Mouse (Mus musculus): ENCODE measurements around the gene Pcsk4.

Gene Pcsk4

DNA sequence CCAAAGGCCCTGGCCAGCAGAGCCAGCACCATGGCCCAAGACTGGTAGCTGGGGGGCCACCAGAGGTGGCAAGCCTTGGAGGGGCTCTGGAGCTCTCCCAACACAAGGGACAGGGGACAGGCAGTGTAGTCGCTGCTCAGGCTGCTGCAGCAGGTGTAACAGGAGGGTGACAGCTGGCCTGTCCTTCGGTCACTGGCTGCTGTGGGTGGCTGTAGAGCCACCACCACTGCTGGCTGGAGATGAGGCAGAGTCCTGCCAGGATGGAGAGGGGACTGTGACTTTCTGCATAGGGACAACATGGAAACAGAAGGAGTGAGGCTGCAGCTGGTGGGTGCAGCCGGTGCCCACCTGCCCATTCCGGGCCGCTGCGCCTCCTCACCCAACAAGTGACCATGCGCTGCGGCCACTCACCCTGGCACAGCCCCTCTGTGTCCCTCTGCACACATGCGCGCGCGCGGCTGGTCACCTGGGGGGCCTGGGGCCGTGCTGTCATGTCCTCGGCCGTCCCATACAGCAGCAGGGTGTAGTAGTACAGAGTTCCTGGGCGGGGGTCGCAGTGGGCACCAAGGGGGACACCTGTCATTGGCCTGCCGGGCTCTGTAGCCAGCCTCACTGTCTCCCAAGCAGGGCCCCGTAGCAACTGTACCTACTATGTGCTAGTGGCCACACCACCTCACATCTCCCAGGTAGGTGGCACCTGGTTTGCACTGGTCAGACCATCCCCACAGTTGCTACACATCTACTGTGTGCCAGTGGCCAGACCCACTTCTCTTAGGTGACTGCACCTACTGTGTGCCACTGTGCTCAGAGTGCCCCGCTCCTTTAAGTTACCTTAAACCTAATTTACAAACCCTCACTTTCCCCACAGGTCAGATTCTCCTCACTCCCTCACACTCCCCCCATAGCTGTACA lies 7.4 kb downstream of the Pcsk4 start:
- peak in 1 of 2 experiments; percentile 43 for DNase-seq

DNA sequence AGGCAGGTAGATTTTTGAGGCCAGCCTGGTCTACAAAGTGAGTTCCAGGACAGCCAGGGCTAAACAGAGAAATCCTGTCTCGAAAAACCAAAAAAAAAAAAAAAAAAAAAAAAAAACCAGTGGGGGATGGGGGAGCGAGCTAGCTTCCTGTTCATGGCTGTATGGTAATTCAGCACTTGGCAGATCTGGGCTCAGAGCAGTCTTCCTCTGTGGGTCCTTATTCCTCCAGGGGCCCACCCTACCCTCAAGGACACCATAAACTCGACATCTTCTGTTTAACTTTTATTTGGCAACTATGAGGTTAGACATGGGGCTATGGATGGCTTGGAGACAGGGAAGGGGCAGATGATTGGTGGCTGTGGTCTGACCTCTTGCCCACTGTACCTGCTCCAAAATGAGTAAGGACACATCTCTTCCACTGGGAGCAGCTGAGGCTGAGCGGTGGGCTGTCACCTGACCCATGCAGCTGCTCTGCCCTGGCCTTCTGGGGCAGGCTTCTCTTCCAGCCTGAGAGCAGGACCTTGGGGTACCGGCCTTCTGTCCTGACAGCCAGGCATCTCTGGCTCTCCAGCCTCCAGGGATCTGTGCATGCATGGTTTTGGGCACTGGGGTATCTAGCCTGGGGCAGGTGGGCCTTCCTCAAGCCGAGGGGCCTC lies 8.2 kb downstream of the Pcsk4 start:
- DNase-seq, result no peak

DNA sequence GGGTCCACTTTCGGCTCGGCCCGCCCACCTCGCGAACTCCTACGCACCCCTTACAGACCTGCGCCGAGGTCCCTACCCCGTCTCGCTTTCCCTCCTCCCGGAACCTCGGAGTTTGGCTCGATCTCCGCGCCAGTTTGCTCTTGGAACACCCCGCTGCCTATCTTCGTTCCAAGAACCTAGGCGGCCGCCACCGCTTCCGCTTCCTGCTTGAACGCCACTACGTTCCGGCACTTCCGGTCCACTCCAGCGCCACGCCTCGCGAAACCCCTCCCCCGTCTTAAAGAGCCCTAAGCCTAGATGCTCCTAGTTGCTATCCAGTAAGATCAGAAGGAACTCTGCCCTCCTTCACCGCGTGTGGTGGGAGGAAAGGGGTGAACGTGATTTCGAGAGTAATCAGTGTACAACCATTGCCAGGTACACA lies 8.9 kb downstream of the Pcsk4 start, which contains the start of gene 2310011J03Rik:
TSS of gene 2310011J03Rik (minus strand) at position 198 of the 421 bp plus-strand sequence.
- peak; percentile 89 to 94 for DNase-seq

DNA sequence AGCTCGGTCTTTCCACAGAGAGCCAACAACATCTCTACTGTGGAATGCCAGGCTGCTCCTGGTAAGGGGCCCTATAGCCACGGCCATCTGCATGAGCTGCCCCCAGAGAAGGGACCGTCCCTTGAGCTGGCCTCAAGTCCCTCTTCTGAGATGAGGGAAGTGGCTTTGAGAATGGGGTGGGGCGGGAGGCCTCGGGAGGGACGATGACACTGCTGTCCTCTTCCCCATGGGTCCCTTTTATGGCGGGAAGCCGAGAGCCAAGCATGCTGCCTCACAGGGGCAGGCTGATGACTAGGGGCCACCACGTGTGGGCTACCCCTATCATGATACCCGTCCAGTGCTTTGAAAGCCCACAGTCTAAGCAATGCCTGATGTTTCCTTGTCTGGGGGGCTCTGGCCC lies 12.3 kb downstream of the Pcsk4 start:
- DNase-seq, result no peak

DNA sequence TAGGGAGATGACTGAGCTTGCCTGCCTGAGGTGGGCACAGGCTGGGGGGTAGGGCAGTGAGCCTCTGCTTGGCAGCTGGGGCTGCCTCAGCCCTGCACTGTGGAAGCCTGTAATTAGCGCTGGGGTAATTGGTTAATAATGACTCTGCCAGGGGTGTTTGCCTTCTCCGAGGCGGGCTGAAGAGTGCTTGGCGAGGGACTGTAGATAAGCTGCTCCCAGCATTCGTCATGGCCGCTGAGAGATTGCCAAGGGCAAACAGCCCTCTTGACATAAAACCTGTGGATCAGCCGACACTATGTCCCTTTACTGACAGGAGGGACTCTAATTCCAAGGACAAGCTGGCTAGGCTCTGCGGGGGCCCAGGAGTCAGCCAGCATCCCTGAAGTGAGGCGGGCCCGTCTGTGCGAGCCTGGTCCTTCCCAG lies 12.9 kb downstream of the Pcsk4 start:
- peak; percentile 47 to 56 for DNase-seq

DNA sequence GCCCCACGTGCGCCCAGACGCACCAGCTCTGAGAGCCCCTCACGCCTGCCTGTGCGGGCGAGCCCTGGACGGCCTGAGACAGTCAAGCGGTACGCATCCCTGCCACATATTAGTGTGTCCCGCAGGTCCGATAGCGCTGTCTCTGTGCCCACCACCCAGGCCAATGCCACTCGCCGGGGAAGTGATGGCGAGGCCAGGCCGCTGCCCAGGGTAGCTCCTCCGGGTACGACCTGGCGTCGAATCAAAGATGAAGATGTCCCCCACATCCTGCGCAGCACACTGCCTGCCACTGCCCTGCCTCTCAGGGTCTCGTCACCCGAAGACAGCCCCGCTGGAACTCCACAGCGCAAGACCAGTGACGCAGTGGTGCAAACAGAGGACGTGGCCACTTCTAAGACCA lies 14.0 kb downstream of the Pcsk4 start:
- peak in 1 of 2 experiments; percentile 37 for DNase-seq

DNA sequence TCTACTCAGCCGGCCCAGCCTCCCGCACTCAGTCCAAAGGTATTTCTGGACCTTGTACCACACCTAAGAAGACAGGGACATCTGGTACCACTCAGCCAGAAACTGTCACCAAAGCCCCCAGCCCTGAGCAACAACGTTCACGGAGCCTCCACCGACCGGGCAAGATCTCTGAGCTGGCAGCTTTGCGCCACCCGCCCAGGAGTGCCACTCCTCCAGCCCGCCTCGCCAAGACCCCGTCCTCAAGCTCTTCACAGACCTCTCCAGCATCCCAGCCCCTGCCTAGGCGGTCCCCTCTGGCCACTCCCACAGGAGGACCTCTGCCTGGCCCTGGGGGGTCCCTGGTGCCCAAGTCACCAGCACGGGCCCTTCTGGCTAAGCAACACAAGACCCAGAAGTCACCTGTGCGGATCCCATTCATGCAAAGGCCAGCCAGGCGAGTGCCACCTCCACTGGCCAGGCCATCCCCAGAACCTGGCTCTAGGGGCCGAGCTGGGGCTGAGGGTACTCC lies 14.8 kb downstream of the Pcsk4 start:
- peak; percentile 38 to 46 for DNase-seq

DNA sequence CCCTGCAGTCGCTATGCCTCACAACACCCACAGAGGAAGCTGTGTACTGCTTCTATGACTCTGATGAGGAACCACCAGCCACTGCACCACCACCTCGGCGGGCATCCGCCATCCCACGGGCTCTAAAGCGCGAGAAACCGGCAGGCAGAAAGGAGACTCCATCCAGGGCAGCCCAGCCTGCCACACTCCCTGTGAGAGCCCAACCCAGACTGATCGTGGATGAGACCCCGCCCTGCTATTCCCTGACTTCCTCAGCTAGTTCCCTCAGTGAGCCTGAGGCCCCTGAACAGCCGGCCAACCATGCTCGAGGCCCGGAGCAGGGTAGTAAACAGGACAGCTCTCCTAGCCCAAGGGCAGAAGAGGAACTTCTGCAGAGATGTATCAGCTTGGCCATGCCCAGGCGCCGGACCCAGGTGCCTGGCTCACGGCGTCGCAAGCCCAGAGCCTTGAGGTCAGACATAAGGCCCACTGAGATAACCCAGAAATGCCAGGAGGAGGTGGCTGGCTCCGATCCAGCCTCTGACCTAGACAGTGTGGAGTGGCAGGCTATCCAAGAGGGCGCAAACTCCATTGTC lies 15.6 kb downstream of the Pcsk4 start:
- DNase-seq, result peak; percentile 73 to 79

DNA sequence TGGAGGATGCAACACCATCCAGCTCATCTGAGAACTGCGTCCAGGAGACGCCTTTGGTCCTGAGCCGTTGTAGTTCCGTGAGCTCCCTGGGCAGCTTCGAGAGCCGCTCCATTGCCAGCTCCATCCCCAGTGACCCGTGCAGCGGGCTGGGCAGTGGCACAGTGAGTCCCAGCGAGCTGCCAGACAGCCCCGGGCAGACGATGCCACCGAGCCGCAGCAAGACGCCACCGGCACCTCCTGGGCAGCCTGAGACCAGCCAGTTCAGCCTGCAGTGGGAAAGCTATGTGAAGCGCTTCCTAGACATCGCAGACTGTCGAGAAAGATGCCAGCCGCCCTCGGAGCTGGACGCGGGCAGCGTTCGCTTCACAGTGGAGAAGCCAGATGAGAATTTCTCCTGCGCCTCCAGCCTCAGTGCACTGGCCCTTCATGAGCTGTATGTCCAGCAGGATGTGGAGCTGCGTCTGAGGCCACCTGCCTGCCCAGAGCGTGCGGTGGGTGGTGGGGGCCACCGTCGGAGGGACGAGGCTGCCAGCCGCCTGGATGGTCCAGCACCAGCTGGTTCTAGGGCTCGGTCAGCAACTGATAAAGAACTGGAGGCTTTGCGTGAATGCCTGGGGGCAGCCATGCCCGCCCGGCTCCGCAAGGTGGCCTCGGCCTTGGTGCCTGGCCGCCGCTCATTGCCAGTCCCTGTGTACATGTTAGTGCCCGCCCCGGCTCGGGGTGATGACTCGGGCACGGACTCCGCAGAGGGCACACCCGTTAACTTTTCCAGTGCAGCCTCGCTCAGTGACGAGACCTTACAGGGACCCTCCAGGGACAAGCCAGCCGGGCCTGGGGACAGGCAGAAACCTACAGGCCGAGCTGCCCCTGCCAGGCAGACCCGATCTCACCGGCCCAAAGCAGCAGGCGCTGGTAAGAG lies 16.5 kb downstream of the Pcsk4 start:
- peak; percentile 72 to 73 for DNase-seq

DNA sequence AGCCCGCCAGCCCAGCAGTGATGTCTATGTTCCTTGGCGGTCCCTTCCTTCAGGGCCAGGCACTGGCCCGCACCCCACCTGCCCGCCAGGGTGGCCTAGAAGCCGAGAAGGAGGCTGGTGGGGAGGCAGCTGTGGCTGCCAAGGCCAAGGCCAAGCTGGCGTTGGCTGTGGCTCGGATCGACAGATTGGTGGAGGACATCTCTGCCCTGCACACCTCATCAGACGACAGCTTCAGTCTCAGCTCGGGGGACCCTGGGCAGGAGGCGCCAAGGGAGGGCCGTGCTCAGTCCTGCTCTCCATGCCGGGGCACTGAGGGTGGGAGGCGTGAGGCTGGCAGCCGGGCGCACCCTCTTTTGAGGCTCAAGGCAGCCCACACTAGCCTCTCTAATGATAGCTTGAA lies 17.7 kb downstream of the Pcsk4 start:
- peak; percentile 64 to 66 for DNase-seq

DNA sequence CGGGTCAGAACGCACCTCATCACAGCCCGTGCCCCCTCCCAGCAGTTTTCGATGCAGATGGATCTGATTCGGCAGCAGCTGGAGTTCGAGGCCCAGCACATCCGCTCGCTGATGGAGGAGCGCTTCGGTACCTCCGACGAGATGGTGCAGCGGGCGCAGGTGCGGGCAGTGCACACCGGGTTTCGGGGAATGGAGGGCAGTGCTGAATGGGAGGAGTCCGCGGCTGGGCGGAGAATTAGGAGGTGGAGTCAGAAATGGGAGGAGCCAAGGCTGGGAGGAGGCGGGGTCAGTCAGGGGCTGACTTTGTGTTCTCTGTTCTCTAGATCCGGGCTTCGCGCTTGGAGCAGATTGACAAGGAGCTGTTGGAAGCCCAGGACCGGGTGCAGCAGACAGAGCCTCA lies 24.4 kb downstream of the Pcsk4 start:
- DNase-seq, result peak in 1 of 2 experiments; percentile 44

DNA sequence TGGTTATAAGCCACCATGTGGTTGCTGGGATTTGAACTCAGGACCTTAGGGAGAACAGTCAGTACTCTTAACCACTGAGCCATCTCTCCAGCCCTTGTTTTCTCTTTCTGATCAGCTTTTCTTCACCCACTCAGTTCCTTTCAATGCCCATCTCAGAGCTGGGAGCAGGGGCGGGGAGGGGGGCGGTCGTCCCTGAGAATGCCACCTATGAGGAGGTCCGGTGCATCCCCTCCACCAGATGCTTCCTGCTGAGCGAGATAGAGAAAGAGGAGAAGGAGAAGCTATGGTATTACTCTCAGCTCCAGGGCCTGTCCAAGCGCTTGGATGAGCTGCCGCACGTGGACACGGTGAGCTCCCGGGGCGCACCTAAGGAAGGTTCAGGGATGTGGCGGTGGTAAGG lies 24.8 kb downstream of the Pcsk4 start:
- no peak for DNase-seq

DNA sequence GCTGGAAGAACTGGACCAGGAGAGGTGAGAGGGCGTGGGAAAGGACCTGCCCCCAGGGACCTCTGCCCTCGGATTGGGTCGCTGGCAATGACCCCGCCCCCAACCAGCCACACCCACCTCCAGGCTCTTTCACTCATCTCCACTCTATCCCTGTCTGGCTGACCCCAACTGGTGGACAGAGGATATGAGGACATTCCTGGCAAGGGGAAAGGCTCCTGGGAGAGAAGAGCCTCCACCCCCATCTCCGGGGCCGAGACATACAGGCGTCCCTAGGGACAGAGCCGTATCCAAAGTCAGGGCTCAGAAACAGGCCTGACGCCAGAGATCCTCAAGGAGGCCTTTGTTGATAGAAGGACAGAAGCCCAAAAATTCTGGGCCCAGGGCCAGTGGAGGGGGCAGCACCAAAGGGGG lies 26.8 kb downstream of the Pcsk4 start:
- DNase-seq, result peak; percentile 58 to 70

DNA sequence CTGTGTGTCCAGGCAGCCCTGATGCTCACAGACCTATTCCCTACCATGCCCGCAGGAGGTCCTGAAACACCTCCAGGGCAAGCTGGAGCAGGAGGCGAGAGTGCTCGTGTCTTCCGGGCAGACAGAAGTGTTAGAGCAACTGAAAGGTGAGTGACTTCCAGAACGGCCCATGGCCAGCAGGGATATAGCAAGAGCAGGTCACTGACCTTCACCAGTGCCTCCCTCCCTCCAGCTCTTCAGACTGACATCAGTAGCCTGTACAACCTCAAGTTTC lies 27.3 kb downstream of the Pcsk4 start:
- DNase-seq, result peak in 1 of 2 experiments; percentile 53

DNA sequence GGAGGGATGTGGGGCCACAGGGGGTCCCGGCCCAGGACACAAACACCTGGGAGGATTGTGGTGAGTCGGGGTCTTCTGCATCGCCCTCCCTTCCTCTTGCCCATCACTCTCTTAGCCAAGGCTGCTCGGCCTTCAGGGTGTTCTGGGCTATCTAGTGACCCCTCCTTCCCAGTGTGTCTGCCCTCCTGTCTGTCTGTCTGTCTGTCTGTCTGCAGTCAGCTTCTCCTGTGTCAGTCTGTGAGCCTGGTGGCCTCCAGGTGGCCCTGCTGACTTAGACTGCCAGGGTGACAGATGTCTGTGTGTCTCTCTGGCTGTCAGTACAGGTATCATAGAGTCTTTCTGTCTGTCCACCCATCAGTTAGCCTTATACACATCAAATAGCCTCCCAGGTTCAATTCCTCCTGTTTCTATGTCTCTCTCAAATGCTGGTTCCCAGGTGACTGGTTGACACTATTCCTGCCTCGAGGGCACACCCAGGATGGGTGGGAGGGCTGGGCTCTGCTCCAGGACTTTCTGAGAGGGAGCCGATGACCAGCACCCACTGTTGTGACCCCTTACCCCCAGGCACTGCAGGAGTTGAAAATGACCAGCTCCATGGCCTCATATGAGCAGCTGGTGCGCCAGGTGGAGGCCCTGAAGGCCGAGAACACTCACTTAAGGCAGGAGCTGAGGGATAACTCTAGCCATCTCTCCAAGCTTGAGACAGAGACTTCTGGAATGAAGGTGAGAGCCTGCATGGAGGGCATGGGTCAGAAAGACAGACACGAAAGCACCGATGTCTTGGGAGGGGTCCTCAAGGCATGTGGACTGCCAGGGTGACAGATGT lies 27.8 kb downstream of the Pcsk4 start:
- peak; percentile 47 to 52 for DNase-seq

DNA sequence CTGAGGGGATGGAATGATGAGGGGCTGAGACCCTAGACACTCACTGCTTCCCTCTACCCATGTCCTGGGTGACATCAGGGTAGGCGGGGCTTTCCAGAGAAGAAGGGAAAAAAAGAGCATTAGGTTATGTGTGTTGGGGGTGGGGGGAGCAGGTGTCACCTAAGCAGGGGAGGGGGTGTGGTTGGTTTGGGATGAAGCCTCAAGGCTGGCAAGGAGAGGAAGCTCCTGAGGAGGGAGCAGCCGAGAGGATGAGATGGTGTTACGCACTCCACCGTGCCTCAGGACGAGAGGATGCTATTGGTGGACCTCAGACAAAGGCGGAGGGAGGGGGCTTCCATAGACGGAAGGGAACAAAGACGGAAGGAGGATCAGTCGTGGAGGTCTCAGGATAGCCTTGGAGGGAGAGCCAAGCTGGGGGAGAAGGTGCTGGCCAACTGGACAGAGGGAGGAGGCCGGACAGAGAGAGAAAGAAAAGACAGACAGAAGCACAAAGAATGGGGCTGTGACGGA lies 28.6 kb downstream of the Pcsk4 start:
- DNase-seq, result peak; percentile 42 to 56

DNA sequence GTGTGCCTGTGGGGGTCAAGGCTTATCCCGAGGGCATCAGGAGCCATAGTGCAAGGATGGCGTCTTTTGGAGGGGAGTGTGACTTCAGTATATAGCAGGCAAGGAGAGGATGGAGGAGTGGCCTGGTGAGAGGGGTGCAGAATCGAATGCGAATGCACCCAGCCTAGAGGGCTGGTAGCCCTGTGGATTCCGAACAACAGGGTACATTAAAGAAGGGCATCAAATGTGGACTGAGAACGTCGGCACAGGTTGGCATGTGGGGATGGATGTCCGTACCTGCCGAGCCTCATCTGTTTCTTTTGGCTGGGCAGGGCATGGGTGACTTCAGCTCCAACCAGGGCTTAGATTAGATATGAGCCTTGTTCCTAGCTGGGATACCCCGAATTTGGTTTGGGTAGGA lies 29.5 kb downstream of the Pcsk4 start:
- DNase-seq, result peak; percentile 50 to 57

DNA sequence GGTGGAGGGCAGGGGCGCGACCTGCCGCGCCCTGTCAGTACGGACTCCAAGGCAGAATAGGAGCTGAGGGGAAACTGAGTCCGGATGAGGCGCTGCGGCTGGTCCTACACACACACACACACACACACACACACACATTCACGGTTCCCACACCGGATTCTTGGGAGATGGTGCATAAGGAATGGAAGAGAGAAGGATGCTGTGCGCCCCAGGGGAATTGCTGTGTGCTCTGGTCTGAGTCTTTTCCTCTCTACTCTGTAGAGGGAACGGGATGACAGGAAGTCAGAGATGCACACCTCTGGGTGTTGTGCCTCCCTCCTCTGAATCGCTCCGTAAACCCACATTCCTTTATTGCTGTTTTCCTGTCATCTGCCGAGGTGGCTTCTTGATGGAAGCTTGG lies 30.0 kb downstream of the Pcsk4 start:
- DNase-seq, result no peak

DNA sequence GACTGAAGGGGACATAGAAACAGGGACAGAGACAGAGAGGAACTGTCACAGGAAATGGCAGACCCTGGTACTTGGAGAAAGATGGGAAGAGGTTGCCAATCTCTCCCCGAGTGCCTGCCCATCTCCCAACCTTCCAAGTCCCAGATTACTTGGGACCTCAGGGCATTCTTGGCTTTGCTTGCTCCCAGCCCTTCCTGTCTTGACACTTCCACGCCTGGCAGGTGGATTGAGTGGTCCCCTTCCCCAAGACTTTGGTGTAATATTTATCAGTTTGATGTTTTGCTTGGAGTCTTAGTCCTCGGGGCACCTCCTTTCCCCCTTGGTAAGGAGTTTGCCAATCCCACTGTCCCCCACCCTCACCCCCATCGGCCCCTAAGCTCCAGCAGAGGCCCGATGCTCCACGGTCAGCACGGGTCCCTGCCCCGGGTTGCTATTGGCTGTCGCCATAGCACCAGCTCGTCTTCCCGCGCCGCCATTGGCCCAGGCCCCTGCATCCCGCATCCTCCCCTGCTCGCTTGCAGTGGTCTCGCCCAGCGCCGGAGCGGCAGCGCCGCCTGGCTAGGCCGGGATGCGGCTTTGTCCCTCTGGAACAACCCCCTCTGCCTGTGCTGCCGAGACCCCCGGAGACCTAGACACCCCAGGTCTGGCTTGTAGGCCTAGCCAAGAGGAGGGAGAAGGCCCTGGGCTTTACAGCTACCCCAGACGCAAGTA lies 30.6 kb downstream of the Pcsk4 start:
- peak; percentile 96 to 97 for DNase-seq

DNA sequence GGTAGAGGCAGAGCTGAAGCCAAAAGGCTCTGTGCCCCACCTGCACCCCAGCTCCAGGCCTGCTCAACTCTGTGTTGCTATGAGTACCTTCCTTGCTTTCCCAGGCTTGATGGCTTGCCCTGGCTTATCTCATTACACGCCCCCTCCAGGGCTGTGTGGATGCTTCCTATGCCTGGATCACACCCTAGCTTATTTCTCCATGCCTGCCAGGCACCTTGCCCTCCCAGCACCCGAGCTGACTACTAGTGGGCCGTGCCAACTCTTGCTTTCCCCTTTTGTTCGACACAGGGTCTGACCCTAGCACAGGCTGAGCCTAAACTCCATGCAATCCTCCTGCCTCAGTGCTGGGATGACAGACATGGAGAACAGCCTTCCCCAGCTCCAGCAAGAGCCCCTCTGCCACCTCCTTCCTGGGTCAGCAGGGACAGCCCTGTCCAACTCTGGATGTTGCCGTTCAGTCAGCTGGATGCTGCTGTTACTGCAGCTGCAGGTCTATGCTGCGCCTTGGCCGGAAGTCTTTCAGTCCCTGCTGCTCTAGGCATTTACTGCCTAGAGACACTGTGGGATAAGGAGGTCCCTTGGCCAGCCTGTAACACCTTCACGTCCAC lies 31.7 kb downstream of the Pcsk4 start:
- peak; percentile 44 to 54 for DNase-seq
